Mouse (Mus musculus) brain, adult 2 months (tissue): ENCODE results near the gene Hoxd3.

Experiments
- DNase-seq: peaks from one replicate; pipeline ENCODE4 v3.0.0; 2011; ENCODE audit warnings: low read depth, low spot score

The Hoxd3 gene

GRCm38 (mm10) chr2:74777536-74778275 is 66.0 kb downstream of the Hoxd3 start:
- DNase-seq = peak; percentile 35

- DNase-seq = no peak
These were observed 69.7 kb downstream of the Hoxd3 start for GRCm38 (mm10) chr2:74781386-74781785.

DNA sequence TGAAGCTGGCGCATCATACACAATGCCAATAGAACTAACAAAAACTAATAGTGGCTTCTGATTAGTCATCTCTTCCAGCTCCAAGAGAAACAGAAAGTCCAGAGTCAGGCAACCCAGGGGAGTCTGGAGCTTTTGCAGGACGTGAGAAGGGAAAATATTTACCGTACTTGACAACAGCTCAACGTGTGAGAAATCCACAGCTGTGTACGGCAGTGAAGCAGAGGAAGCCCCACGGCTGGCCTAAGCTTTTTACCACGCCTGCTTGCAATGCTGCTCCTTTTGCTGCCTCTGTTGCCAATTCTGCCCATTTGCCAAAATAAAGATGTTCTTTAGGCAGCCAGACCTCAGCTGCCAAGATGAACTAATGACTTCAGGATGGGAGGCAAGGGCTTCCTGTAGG is 83.8 kb downstream of the Hoxd3 start:
- no peak for DNase-seq
